Mouse (Mus musculus) liver, embryonic 16.5 days (tissue): ENCODE measurements at regions not wholly inside any gene's neighbourhood (a gene's known extent, or its start where the extent isn't known, plus 50 kb on each side); places are given as distances from the start of the nearest gene placed in this dataset.
A peak's percentile ranks its signal among the peaks of the same experiment; 100 is the strongest.

Experiments
- ATAC-seq: fragments of 200-750 bp; cut with Nextera tagmentation; 2 replicates; pipeline ENCODE4 v1.8.0; 2017; ENCODE audit warnings: low read depth, mild to moderate bottlenecking, moderate number of reproducible peaks, moderate library complexity
- H3K27ac ChIP-seq: fragments of 300-500 bp; sonication (generic); 2 replicates; pipeline ENCODE4 v1.5.1; 2014; ENCODE audit warnings: mild to moderate bottlenecking, low read length
- H3K27me3 ChIP-seq: fragments of 300-500 bp; sonication (generic); 2 replicates; pipeline ENCODE4 v1.6.1; 2014; ENCODE audit warnings: low read depth, low read length, mixed read lengths; ENCODE audit not compliant: control insufficient read depth, insufficient read depth
- H3K36me3 ChIP-seq: fragments of 300-500 bp; sonication (generic); 2 replicates; pipeline ENCODE4 v1.6.1; 2014; ENCODE audit warnings: mild to moderate bottlenecking; ENCODE audit not compliant: control insufficient read depth, insufficient read depth
- H3K4me1 ChIP-seq: fragments of 300-500 bp; sonication (generic); 2 replicates; pipeline ENCODE4 v1.6.1; 2014; ENCODE audit warnings: low read depth, low read length, mixed read lengths; ENCODE audit not compliant: control insufficient read depth
- H3K4me2 ChIP-seq: fragments of 300-500 bp; sonication (generic); 2 replicates; pipeline ENCODE4 v1.6.1; 2014; ENCODE audit warnings: low read depth, low read length, mixed read lengths
- H3K4me3 ChIP-seq: fragments of 300-500 bp; sonication (generic); 2 replicates; pipeline ENCODE4 v1.5.1; 2014; ENCODE audit warnings: low read depth, mild to moderate bottlenecking, low read length
- H3K9ac ChIP-seq: fragments of 300-500 bp; sonication (generic); 2 replicates; pipeline ENCODE4 v1.6.1; 2014; ENCODE audit warnings: low read depth, low read length
- H3K9me3 ChIP-seq: fragments of 300-500 bp; sonication (generic); replicated peaks from 2 replicates; pipeline ENCODE4 v1.6.1; 2016; ENCODE audit warnings: low read length; ENCODE audit not compliant: control insufficient read depth
- WGBS: fragments of 180-500 bp; shearing (Covaris S2); extraction: QIAGEN DNeasy Blood & Tissue Kit; methylation state at CpG from one replicate; pipeline ENCODE4 v1.1.7; 2014; ENCODE audit not compliant: insufficient replicate concordance; 5-methylcytosine and 5-hydroxymethylcytosine counted together

GRCm38 (mm10) chr13:31503832-31504231, 52.1 kb upstream of the Foxq1 start:
- no peak overlapping the region for H3K9ac ChIP-seq
- H3K27me3 ChIP-seq: no peaks in the 10 kb centered on the region
- H3K4me2 ChIP-seq: no peak overlapping the region
- no peaks in the 10 kb centered on the region for H3K36me3 ChIP-seq
- peak; percentile 66 for ATAC-seq
- H3K4me3 ChIP-seq: no peak overlapping the region
- WGBS: 54% methylated on average over 11 of the region's 11 CpGs
- no peaks in the 10 kb centered on the region for H3K9me3 ChIP-seq
- no peaks in the 10 kb centered on the region for H3K4me1 ChIP-seq
- H3K27ac ChIP-seq: no peak overlapping the region

GRCm38 (mm10) chr13:31504316-31504715, 51.6 kb upstream of the Foxq1 start:
- Histone ChIP-seq H3K4me3 (no peak overlapping the region), H3K36me3 (no peaks in the 10 kb centered on the region), H3K27ac (no peak overlapping the region), H3K9ac (no peak overlapping the region), H3K4me1 (no peaks in the 10 kb centered on the region), H3K4me2 (no peak overlapping the region), H3K9me3 (no peaks in the 10 kb centered on the region), H3K27me3 (no peaks in the 10 kb centered on the region)
- 37% methylated on average over 6 of the region's 7 CpGs for WGBS
- no peak for ATAC-seq

GRCm38 (mm10) chr13:31505386-31505785, 50.5 kb upstream of the Foxq1 start:
- no peaks in the 10 kb centered on the region for H3K36me3 ChIP-seq
- no peak overlapping the region for H3K9ac ChIP-seq
- 73% methylated on average over 10 of the region's 10 CpGs for WGBS
- no peak overlapping the region for H3K4me2 ChIP-seq
- H3K4me3 ChIP-seq: no peak overlapping the region
- no peaks in the 10 kb centered on the region for H3K4me1 ChIP-seq
- H3K9me3 ChIP-seq: no peaks in the 10 kb centered on the region
- H3K27ac ChIP-seq: no peak overlapping the region
- H3K27me3 ChIP-seq: no peaks in the 10 kb centered on the region
- no peak for ATAC-seq
